Comparison of ENCODE assay signal across 13 mouse cellular contexts in the genomic region with DNA sequence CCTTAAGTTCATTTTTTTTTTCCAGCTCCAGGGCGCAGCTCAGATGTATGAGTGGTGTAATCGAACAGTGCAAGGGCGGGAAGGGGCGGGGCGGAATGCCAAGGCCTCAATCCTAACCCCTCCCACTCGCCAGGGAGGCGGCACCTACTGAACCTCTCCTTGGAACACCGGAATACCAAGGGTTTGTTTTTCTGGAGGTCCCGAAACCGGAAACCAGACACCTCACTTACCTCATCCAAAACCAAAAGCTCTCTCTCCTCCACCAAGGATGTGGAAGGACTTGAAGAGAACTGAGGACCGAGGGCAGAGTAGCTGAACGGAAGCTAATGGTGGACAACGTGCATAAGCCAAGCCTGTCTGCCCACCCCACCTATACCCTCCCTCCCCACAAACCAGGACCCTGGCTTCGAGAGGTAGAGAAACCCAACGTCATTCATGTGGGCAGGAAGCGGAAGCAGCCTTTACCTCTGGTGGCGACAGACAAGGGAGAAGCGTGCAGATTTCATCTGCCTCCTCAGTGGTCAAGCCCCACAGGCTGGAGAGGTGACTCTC.
DNase-seq lines count a peak whose midpoint lies in the region; ATAC-seq lines count a peak whose summit lies in the region.
"Had no signal": no experiment of that assay in that cellular context is flagged by ENCODE, and none has a peak within 500 bp of the region (broad histone marks: within the 10 kb centered on the region; RNA-seq: fewer than 3 reads in every experiment).

No protein-coding gene starts in this region.

- peak overlapping the region; percentile 32; the same call in 1 of the 2 replicates for H3K27ac ChIP-seq in kidney, embryonic 16.5 days (ENCODE audit: low read length)
- H3K27ac ChIP-seq in kidney, embryonic 14.5 days (ENCODE audit: low read depth, low read length) = no peak overlapping the region
- H3K27ac ChIP-seq: heart, adult 2 months; hindbrain, postnatal 0 days had no signal

- whole genome bisulfite sequencing in kidney, embryonic 16.5 days = 52% methylated on average over 18 of the region's 18 CpGs
- WGBS in kidney, embryonic 14.5 days = 58% methylated on average over 18 of the region's 18 CpGs

- no peaks in the 10 kb centered on the region for H3K27me3 ChIP-seq in kidney, embryonic 16.5 days (ENCODE audit: insufficient read depth, low read length)
- H3K27me3 ChIP-seq in kidney, embryonic 14.5 days (ENCODE audit: control insufficient read depth, insufficient read depth, low read length) = no peaks in the 10 kb centered on the region

- no peak overlapping the region for H3K9ac ChIP-seq in kidney, embryonic 16.5 days (replicated peaks; ENCODE audit: low read length)
- no peak overlapping the region for H3K9ac ChIP-seq in kidney, embryonic 14.5 days (ENCODE audit: low read depth, low read length)

- ATAC-seq in kidney, embryonic 16.5 days (ENCODE audit: low FRiP score, low TSS enrichment) = peak; percentile 57; the same call in 1 of the 2 replicates
- no peak for ATAC-seq in kidney, embryonic 14.5 days (ENCODE audit: low FRiP score, low TSS enrichment)
- ATAC-seq in hematopoietic stem cell, adult 5-6 weeks (replicated peaks in 1 of 2; ENCODE audit: insufficient read depth in 1 of 2, low FRiP score in 2 of 2, low TSS enrichment in 1 of 2, low read depth in 1 of 2, poor library complexity in 2 of 2, severe bottlenecking in 2 of 2) = peak; percentile 37 to 45; a peak in 1 of 4 replicates
- ATAC-seq: hindbrain, postnatal 0 days had no signal

- H3K4me3 ChIP-seq in kidney, embryonic 16.5 days (ENCODE audit: low read length) = no peak overlapping the region
- H3K4me3 ChIP-seq in kidney, embryonic 14.5 days (ENCODE audit: low read length) = no peak overlapping the region
- H3K4me3 ChIP-seq: heart, adult 2 months had no signal

- peak; percentile 67 for DNase-seq in ES-CJ7 (ENCODE audit: low read depth, low spot score)
- peak; percentile 73 for DNase-seq in naive thymus-derived CD4-positive, alpha-beta T cell, adult 2 months (ENCODE audit: low read depth)
- no peak for DNase-seq in left cerebral cortex, postnatal 25 days (ENCODE audit: low spot score in 2 of 2)
- no peak for DNase-seq in embryo, embryonic 9.5 days (ENCODE audit: extremely low spot score)
- DNase-seq in heart, adult 9 months (ENCODE audit: low spot score in 2 of 2) = no peak
- DNase-seq: heart, adult 2 months; heart, postnatal 14 days; thymus, adult 18-20 months had no signal

- no peak overlapping the region for H3K4me2 ChIP-seq in kidney, embryonic 16.5 days (replicated peaks; ENCODE audit: low read depth, low read length)
- no peak overlapping the region for H3K4me2 ChIP-seq in kidney, embryonic 14.5 days (replicated peaks; ENCODE audit: low read depth, low read length)
- H3K4me2 ChIP-seq: liver, embryonic 11.5 days had no signal

- no peaks in the 10 kb centered on the region for H3K9me3 ChIP-seq in kidney, embryonic 16.5 days (ENCODE audit: low read length)
- H3K9me3 ChIP-seq in kidney, embryonic 14.5 days (ENCODE audit: control insufficient read depth, low read length) = no peaks in the 10 kb centered on the region

- H3K4me1 ChIP-seq in kidney, embryonic 16.5 days (ENCODE audit: insufficient read depth, low read length) = peaks cover 12% of the 10 kb centered on the region; the same call in 1 of the 2 replicates
- no peaks in the 10 kb centered on the region for H3K4me1 ChIP-seq in kidney, embryonic 14.5 days (ENCODE audit: control insufficient read depth, insufficient read depth, low read length)

- no peaks in the 10 kb centered on the region for H3K36me3 ChIP-seq in kidney, embryonic 16.5 days (ENCODE audit: insufficient read depth, low read length)
- H3K36me3 ChIP-seq in kidney, embryonic 14.5 days (ENCODE audit: control insufficient read depth, insufficient read depth, low read length) = no peaks in the 10 kb centered on the region

- intact Hi-C loops in left cerebral cortex, postnatal 25 days (cut with DNase I) = no loop called here

Comparison
In these comparisons a context has a peak if more than half of its experiments do, and no peak if none do; other contexts are left out.
1. DNase-seq: peak in ES-CJ7 (single experiment) and naive thymus-derived CD4-positive, alpha-beta T cell, adult 2 months (single experiment); none in left cerebral cortex, postnatal 25 days (0 of 2), embryo, embryonic 9.5 days (single experiment) and heart, adult 9 months (0 of 2).